Mouse (Mus musculus): Measurements from ENCODE around the gene Gm49416. TPM values are rescaled to one million over a fixed set of nuclear protein-coding genes. Genes with fewer than 3 reads are reported as not detected.

Gm49416 gene
- total RNA-seq, 1 experiment = not detected

- in situ Hi-C loops (cut with MboI; ENCODE audit: low sequenced_read_pairs in 2 of 2, unreplicated experiment in 2 of 2) = loop anchor here in 1 of 2 experiments (25.0 kb wide), 1 partner anchor 1704 kb away; the partner anchor contains the start of genes Ddb1 and Tkfc
- no peak overlapping the region for H3K9ac ChIP-seq (ENCODE audit: insufficient read depth, low read depth, low read length, poor library complexity, severe bottlenecking)
- H3K4me3 ChIP-seq (ENCODE audit: insufficient read depth in 1 of 2, low read depth in 1 of 2, low read length in 2 of 2, poor library complexity in 1 of 2, severe bottlenecking in 1 of 2) = no peak overlapping the region
- no peak overlapping the region for H3K27ac ChIP-seq (ENCODE audit: insufficient read depth, low read depth, low read length, poor library complexity, severe bottlenecking)
- no peak for DNase-seq (ENCODE audit: low read depth, low spot score)
- no peaks in the 10 kb centered on the region for H3K9me3 ChIP-seq (ENCODE audit: control insufficient read depth, insufficient read depth, low read depth, low read length)
- H3K4me1 ChIP-seq (ENCODE audit: control insufficient read depth in 2 of 2, insufficient read depth in 2 of 2, low read length in 2 of 2, poor library complexity in 1 of 2) = no peaks in the 10 kb centered on the region
- peaks cover 69% of the 10 kb centered on the region for H3K36me3 ChIP-seq (ENCODE audit: control insufficient read depth, insufficient read depth, low read length, poor library complexity, severe bottlenecking)
- TF ChIP-seq MAFK (IDR thresholded peaks at IDR 0.05; ENCODE audit: insufficient read depth, low read depth, low read length) (no peak), ZC3H11A (IDR thresholded peaks at IDR 0.05; ENCODE audit: borderline replicate concordance, low read depth, low read length) (no peak), HCFC1 (IDR thresholded peaks at IDR 0.05; ENCODE audit: borderline replicate concordance, insufficient read depth, low read length) (no peak), CHD2 (IDR thresholded peaks at IDR 0.05; ENCODE audit: low read depth, low read length) (no peak), ZNF384 (IDR thresholded peaks at IDR 0.05; ENCODE audit: low read depth, low read length) (no peak)
Measured at GRCm38 (mm10) chr19:8908531-8908930, 19.8 kb downstream of the Gm49416 start.

DNA sequence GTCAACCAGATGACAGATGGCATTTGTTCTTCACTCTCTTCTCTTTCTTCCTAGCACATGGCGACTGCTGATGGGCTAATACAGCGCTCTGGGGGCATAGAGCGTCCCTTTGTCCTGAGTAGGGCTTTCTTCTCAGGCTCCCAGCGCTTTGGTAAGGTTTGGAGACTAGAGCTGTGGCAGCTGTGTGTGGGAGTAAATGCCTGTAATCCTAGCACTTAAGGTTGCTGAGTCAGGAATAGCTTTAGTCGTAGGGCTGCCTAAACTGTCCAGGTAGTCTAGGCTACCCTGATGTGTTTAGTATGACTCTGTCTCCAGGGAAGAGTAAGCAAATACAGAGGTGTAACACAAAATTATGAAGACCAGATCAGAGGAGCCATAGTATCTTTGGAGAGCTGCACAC is 23.1 kb downstream of the Gm49416 start:
- H3K9me3 ChIP-seq (ENCODE audit: control insufficient read depth, insufficient read depth, low read depth, low read length) = no peaks in the 10 kb centered on the region
- no peak for DNase-seq (ENCODE audit: low read depth, low spot score)
- no peaks in the 10 kb centered on the region for H3K4me1 ChIP-seq (ENCODE audit: control insufficient read depth in 2 of 2, insufficient read depth in 2 of 2, low read length in 2 of 2, poor library complexity in 1 of 2)
- H3K4me3 ChIP-seq (ENCODE audit: insufficient read depth in 1 of 2, low read depth in 1 of 2, low read length in 2 of 2, poor library complexity in 1 of 2, severe bottlenecking in 1 of 2) = no peak overlapping the region
- H3K9ac ChIP-seq (ENCODE audit: insufficient read depth, low read depth, low read length, poor library complexity, severe bottlenecking) = no peak overlapping the region
- TF ChIP-seq ZC3H11A (IDR thresholded peaks at IDR 0.05; ENCODE audit: borderline replicate concordance, low read depth, low read length) = no peak
- TF ChIP-seq MAFK (IDR thresholded peaks at IDR 0.05; ENCODE audit: insufficient read depth, low read depth, low read length) = no peak
- TF ChIP-seq CHD2 (IDR thresholded peaks at IDR 0.05; ENCODE audit: low read depth, low read length) = no peak
- TF ChIP-seq ZNF384 (IDR thresholded peaks at IDR 0.05; ENCODE audit: low read depth, low read length) = no peak
- TF ChIP-seq HCFC1 (IDR thresholded peaks at IDR 0.05; ENCODE audit: borderline replicate concordance, insufficient read depth, low read length) = no peak
- no peak overlapping the region for H3K27ac ChIP-seq (ENCODE audit: insufficient read depth, low read depth, low read length, poor library complexity, severe bottlenecking)
- H3K36me3 ChIP-seq (ENCODE audit: control insufficient read depth, insufficient read depth, low read length, poor library complexity, severe bottlenecking) = peaks cover 75% of the 10 kb centered on the region
- in situ Hi-C loops (cut with MboI; ENCODE audit: low sequenced_read_pairs in 2 of 2, unreplicated experiment in 2 of 2) = loop anchor here in 1 of 2 experiments (25.0 kb wide), 1 partner anchor 1700 kb away; the partner anchor contains the start of genes Ddb1 and Tkfc

- no peak for TF ChIP-seq ZC3H11A (IDR thresholded peaks at IDR 0.05; ENCODE audit: borderline replicate concordance, low read depth, low read length)
- TF ChIP-seq ZNF384 (IDR thresholded peaks at IDR 0.05; ENCODE audit: low read depth, low read length) = no peak
- TF ChIP-seq CHD2 (IDR thresholded peaks at IDR 0.05; ENCODE audit: low read depth, low read length) = no peak
- no peak for TF ChIP-seq MAFK (IDR thresholded peaks at IDR 0.05; ENCODE audit: insufficient read depth, low read depth, low read length)
- TF ChIP-seq HCFC1 (IDR thresholded peaks at IDR 0.05; ENCODE audit: borderline replicate concordance, insufficient read depth, low read length) = no peak
- no peak overlapping the region for H3K4me3 ChIP-seq (ENCODE audit: insufficient read depth in 1 of 2, low read depth in 1 of 2, low read length in 2 of 2, poor library complexity in 1 of 2, severe bottlenecking in 1 of 2)
- H3K9ac ChIP-seq (ENCODE audit: insufficient read depth, low read depth, low read length, poor library complexity, severe bottlenecking) = no peak overlapping the region
- H3K4me1 ChIP-seq (ENCODE audit: control insufficient read depth in 2 of 2, insufficient read depth in 2 of 2, low read length in 2 of 2, poor library complexity in 1 of 2) = no peaks in the 10 kb centered on the region
- no peak for DNase-seq (ENCODE audit: low read depth, low spot score)
- no peaks in the 10 kb centered on the region for H3K9me3 ChIP-seq (ENCODE audit: control insufficient read depth, insufficient read depth, low read depth, low read length)
- H3K36me3 ChIP-seq (ENCODE audit: control insufficient read depth, insufficient read depth, low read length, poor library complexity, severe bottlenecking) = peaks cover 53% of the 10 kb centered on the region
- in situ Hi-C loops (cut with MboI; ENCODE audit: low sequenced_read_pairs in 2 of 2, unreplicated experiment in 2 of 2) = loop anchor here in 1 of 2 experiments (25.0 kb wide), 1 partner anchor 1698 kb away; the partner anchor contains the start of genes Ddb1 and Tkfc
- no peak overlapping the region for H3K27ac ChIP-seq (ENCODE audit: insufficient read depth, low read depth, low read length, poor library complexity, severe bottlenecking)
Measured at GRCm38 (mm10) chr19:8914212-8914611, 25.5 kb downstream of the Gm49416 start.

GRCm38 (mm10) chr19:8919000-8919399 is 30.3 kb downstream of the Gm49416 start:
- Histone ChIP-seq H3K36me3 (ENCODE audit: control insufficient read depth, insufficient read depth, low read length, poor library complexity, severe bottlenecking) (peaks cover 18% of the 10 kb centered on the region), H3K9me3 (ENCODE audit: control insufficient read depth, insufficient read depth, low read depth, low read length) (no peaks in the 10 kb centered on the region), H3K27ac (ENCODE audit: insufficient read depth, low read depth, low read length, poor library complexity, severe bottlenecking) (no peak overlapping the region), H3K4me3 (ENCODE audit: insufficient read depth in 1 of 2, low read depth in 1 of 2, low read length in 2 of 2, poor library complexity in 1 of 2, severe bottlenecking in 1 of 2) (no peak overlapping the region), H3K4me1 (ENCODE audit: control insufficient read depth in 2 of 2, insufficient read depth in 2 of 2, low read length in 2 of 2, poor library complexity in 1 of 2) (peaks cover 0 to 3% of the 10 kb centered on the region in 2 experiments; a peak in 1 of 4 replicates), H3K9ac (ENCODE audit: insufficient read depth, low read depth, low read length, poor library complexity, severe bottlenecking) (no peak overlapping the region)
- in situ Hi-C loops (cut with MboI; ENCODE audit: low sequenced_read_pairs in 2 of 2, unreplicated experiment in 2 of 2) = loop anchor here in 1 of 2 experiments (25.0 kb wide), 1 partner anchor 1693 kb away; the partner anchor contains the start of genes Ddb1 and Tkfc
- TF ChIP-seq ZC3H11A (IDR thresholded peaks at IDR 0.05; ENCODE audit: borderline replicate concordance, low read depth, low read length) (no peak), MAFK (IDR thresholded peaks at IDR 0.05; ENCODE audit: insufficient read depth, low read depth, low read length) (no peak), ZNF384 (IDR thresholded peaks at IDR 0.05; ENCODE audit: low read depth, low read length) (no peak), CHD2 (IDR thresholded peaks at IDR 0.05; ENCODE audit: low read depth, low read length) (no peak), HCFC1 (IDR thresholded peaks at IDR 0.05; ENCODE audit: borderline replicate concordance, insufficient read depth, low read length) (no peak)
- DNase-seq (ENCODE audit: low read depth, low spot score) = no peak

Measured in ES-E14 (cell line).